Mouse (Mus musculus) heart, embryonic 11.5 days (tissue): ENCODE data around the gene Ackr2. TPM values are rescaled to one million over a fixed set of nuclear protein-coding genes. Genes with fewer than 3 reads are reported as not detected.

ENCODE experiments used
- ATAC-seq: fragments of 200-750 bp; cut with Nextera tagmentation; replicated peaks from 2 replicates; pipeline ENCODE4 v1.8.0; 2017; ENCODE audit warnings: moderate library complexity; ENCODE audit not compliant: insufficient number of reproducible peaks, low FRiP score, low TSS enrichment
- H3K27ac ChIP-seq: fragments of 300-500 bp; sonication (generic); 2 replicates; pipeline ENCODE4 v1.5.1; 2014; ENCODE audit warnings: mild to moderate bottlenecking, low read depth, low read length
- H3K27me3 ChIP-seq: fragments of 300-500 bp; sonication (generic); 2 replicates; pipeline ENCODE4 v1.6.1; 2014; ENCODE audit warnings: mild to moderate bottlenecking, low read length, mixed read lengths; ENCODE audit not compliant: control insufficient read depth, insufficient read depth
- H3K36me3 ChIP-seq: fragments of 300-500 bp; sonication (generic); 2 replicates; pipeline ENCODE4 v1.6.1; 2014; ENCODE audit warnings: mild to moderate bottlenecking, low read length, moderate library complexity, mixed read lengths; ENCODE audit not compliant: control insufficient read depth, insufficient read depth
- H3K4me1 ChIP-seq: fragments of 300-500 bp; sonication (generic); 2 replicates; pipeline ENCODE4 v1.6.1; 2014; ENCODE audit warnings: low read length; ENCODE audit not compliant: control insufficient read depth, insufficient read depth
- H3K4me2 ChIP-seq: fragments of 300-500 bp; sonication (generic); 2 replicates; pipeline ENCODE4 v1.6.1; 2014; ENCODE audit warnings: mild to moderate bottlenecking, moderate library complexity
- H3K4me3 ChIP-seq: fragments of 300-500 bp; sonication (generic); 2 replicates; pipeline ENCODE4 v1.5.1; 2014; ENCODE audit warnings: low read depth, low read length
- H3K9ac ChIP-seq: fragments of 300-500 bp; sonication (generic); 2 replicates; pipeline ENCODE4 v1.6.1; 2014; ENCODE audit warnings: mild to moderate bottlenecking, low read depth, low read length, moderate library complexity
- H3K9me3 ChIP-seq: fragments of 300-500 bp; sonication (generic); replicated peaks from 2 replicates; pipeline ENCODE4 v1.6.1; 2016; ENCODE audit warnings: low read length; ENCODE audit not compliant: control insufficient read depth
- WGBS: fragments of 180-500 bp; shearing (Covaris S2); extraction: QIAGEN DNeasy Blood & Tissue Kit; methylation state at CpG from one replicate; pipeline ENCODE4 v1.1.7; 2014; ENCODE audit not compliant: insufficient replicate concordance; 5-methylcytosine and 5-hydroxymethylcytosine counted together
- polyA plus RNA-seq: library from polyadenylated mRNA; unstranded; fragments of >200 nt; fragmentation: Nextera tagmentation; extraction: Ambion mirVana; gene quantifications from 2 replicates; pipeline ENCODE4 v1.2.1, GENCODE M21; 2014

Gene Ackr2
- polyA plus RNA-seq, 1 experiment from 2014 or later: not detected

DNA sequence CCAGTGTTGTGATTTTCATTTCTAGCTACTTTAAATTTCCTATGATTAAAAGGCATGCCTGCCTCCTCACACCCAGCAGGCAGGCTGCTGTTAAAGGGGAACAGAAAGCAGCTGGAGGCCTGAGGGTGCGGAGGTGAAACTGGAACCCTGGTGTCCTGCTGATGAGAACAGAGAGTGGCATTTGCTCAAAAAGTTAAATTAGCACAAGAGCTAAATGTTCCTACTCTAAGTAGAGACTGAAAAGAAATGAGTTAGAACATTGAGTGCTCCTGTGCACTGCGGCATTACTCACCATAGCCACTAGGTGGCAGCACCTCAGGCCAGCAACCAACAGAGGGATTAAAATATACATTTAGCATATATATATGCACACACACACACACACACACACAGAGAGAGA lies 30.3 kb downstream of the Ackr2 start:
- no peak for ATAC-seq
- H3K4me3 ChIP-seq: no peak overlapping the region
- no peak overlapping the region for H3K4me2 ChIP-seq
- H3K4me1 ChIP-seq: 0 out of 2 replicates have a peak, but pooled peaks cover 3% of the 10 kb centered on the region
- H3K9ac ChIP-seq: no peak overlapping the region
- H3K36me3 ChIP-seq: no peaks in the 10 kb centered on the region
- H3K27ac ChIP-seq: no peak overlapping the region
- no peaks in the 10 kb centered on the region for H3K9me3 ChIP-seq
- 21% methylated on average over 2 of the region's 2 CpGs for WGBS
- peaks cover 3% of the 10 kb centered on the region; the same call in 1 of the 2 replicates for H3K27me3 ChIP-seq

DNA sequence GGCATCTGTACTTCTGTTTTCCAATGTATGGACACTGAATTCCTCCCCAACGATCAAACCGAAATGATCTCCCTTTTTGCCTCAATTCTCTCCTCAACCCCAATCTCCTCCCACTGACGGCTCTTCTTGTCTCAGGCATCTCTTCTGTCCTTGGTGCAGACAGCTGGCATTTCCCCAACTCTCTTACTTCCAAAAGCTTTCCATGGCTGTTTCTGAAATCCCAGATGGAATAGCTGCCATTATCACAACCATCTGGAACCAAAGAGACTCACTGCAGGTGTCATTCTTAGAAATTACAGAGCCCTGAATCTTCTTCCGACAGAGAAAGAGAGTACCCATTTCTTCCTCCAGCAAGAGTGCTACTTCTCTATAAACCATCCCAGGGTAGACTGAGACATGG lies 36.7 kb downstream of the Ackr2 start:
- H3K27me3 ChIP-seq: no peaks in the 10 kb centered on the region; the same call in 1 of the 2 replicates
- H3K9ac ChIP-seq: no peak overlapping the region
- H3K36me3 ChIP-seq: no peaks in the 10 kb centered on the region
- no peak overlapping the region for H3K27ac ChIP-seq
- 69% methylated on average over 4 of the region's 4 CpGs for WGBS
- H3K4me2 ChIP-seq: no peak overlapping the region
- no peak overlapping the region for H3K4me3 ChIP-seq
- no peaks in the 10 kb centered on the region for H3K4me1 ChIP-seq
- no peaks in the 10 kb centered on the region for H3K9me3 ChIP-seq
- no peak for ATAC-seq

DNA sequence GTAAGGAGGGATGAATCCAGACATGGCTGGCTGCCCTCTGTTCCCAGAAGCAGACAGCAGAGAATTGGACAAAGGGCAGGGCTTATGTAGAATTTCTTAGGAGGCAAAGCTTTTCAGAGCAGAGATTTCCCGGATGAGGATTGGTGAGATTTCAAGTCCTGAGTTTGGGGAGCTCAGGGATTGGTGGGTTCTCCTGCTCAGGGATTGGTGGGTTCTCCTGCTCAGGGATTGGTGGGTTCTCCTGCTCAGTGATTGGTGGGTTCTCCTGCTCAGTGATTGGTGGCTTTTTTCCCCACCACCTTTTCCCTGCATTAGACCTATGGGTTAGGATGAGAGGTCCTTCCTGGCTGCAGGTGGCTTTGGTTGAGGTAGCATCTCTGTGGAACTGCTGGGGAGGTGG lies 38.8 kb downstream of the Ackr2 start:
- Histone ChIP-seq H3K4me2 (no peak overlapping the region), H3K36me3 (no peaks in the 10 kb centered on the region), H3K9me3 (no peaks in the 10 kb centered on the region), H3K27ac (no peak overlapping the region), H3K27me3 (no peaks in the 10 kb centered on the region; the same call in 1 of the 2 replicates), H3K9ac (no peak overlapping the region), H3K4me1 (no peaks in the 10 kb centered on the region), H3K4me3 (no peak overlapping the region)
- no peak for ATAC-seq
- 73% methylated on average over 1 of the region's 1 CpGs for WGBS

GRCm38 (mm10) chr9:121937451-121937864 lies 39.3 kb downstream of the Ackr2 start:
- no peak overlapping the region for H3K27ac ChIP-seq

GRCm38 (mm10) chr9:121937944-121938355 lies 39.8 kb downstream of the Ackr2 start:
- 0 out of 2 replicates have a peak overlapping the region, but pooled peaks have one; percentile 43 for H3K9ac ChIP-seq
- ATAC-seq: no peak
- no peaks in the 10 kb centered on the region for H3K36me3 ChIP-seq
- no peaks in the 10 kb centered on the region for H3K4me1 ChIP-seq
- no peak overlapping the region for H3K27ac ChIP-seq
- 48% methylated on average over 21 of the region's 21 CpGs for WGBS
- H3K27me3 ChIP-seq: no peaks in the 10 kb centered on the region; the same call in 1 of the 2 replicates
- H3K4me3 ChIP-seq: peak overlapping the region; percentile 43
- H3K4me2 ChIP-seq: peak overlapping the region; percentile 60
- no peaks in the 10 kb centered on the region for H3K9me3 ChIP-seq

More at GRCm38 (mm10) chr9:121937451-121937864, 39.3 kb downstream of the Ackr2 start:
- H3K4me3 ChIP-seq: peak overlapping the region; percentile 43
- peak overlapping the region; percentile 60 for H3K4me2 ChIP-seq
- H3K9ac ChIP-seq: no peak overlapping the region
- H3K27me3 ChIP-seq: no peaks in the 10 kb centered on the region; the same call in 1 of the 2 replicates
- WGBS: 48% methylated on average over 6 of the region's 6 CpGs
- no peaks in the 10 kb centered on the region for H3K36me3 ChIP-seq
- no peaks in the 10 kb centered on the region for H3K9me3 ChIP-seq
- ATAC-seq: no peak
- no peaks in the 10 kb centered on the region for H3K4me1 ChIP-seq

DNA sequence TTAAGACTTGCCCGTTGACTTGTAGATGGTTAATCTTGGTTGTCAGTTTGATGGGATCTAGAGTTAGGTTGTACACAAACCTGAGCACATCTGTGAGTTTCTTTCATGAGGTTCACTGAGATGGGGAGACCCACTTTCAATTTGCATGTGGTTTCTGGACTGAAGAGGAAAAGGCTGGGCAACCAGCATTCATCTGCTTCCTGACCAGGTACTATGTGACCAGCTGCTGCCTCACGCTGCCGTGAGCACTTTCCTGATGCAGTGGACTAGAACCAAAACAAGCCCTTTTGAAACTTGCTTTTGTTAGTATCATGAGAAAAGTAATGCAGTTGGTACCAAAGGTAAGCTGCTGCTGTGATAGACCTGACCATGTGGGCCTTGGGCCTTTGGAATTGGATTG lies 44.9 kb downstream of the Ackr2 start:
- Histone ChIP-seq H3K27ac (no peak overlapping the region), H3K27me3 (no peaks in the 10 kb centered on the region), H3K9me3 (no peaks in the 10 kb centered on the region), H3K36me3 (no peaks in the 10 kb centered on the region), H3K4me1 (no peaks in the 10 kb centered on the region), H3K9ac (no peak overlapping the region), H3K4me2 (no peak overlapping the region), H3K4me3 (no peak overlapping the region)
- WGBS: 86% methylated on average over 3 of the region's 3 CpGs
- no peak for ATAC-seq

GRCm38 (mm10) chr9:121943628-121944027 lies 45.5 kb downstream of the Ackr2 start:
- H3K9ac ChIP-seq: no peak overlapping the region
- no peak overlapping the region for H3K4me2 ChIP-seq
- H3K9me3 ChIP-seq: no peaks in the 10 kb centered on the region
- H3K27me3 ChIP-seq: no peaks in the 10 kb centered on the region
- ATAC-seq: no peak
- no peak overlapping the region for H3K4me3 ChIP-seq
- H3K27ac ChIP-seq: no peak overlapping the region
- H3K36me3 ChIP-seq: no peaks in the 10 kb centered on the region
- no peaks in the 10 kb centered on the region for H3K4me1 ChIP-seq
- WGBS: 79% methylated on average over 3 of the region's 3 CpGs

DNA sequence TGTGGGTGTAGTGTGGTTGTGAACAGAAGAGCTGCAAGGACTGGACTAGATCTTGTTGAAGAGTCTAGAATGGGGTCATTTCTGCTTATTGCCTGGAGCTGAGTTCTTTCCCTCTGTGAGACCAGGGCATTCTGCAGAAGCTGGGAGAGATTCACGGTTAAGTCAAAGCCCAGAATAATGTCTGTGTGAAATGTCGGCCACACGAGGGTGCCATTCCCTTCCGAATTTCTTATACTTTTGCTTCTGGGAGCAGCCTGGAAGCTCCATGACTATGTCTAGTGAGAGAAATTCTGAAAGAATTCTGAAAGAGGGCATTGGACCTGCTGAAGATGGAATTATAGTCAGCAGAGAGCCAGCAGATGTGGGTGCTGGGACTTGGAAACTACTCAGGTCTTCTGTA lies 49.6 kb downstream of the Ackr2 start:
- Histone ChIP-seq H3K36me3 (no peaks in the 10 kb centered on the region), H3K9ac (no peak overlapping the region), H3K9me3 (no peaks in the 10 kb centered on the region), H3K4me1 (peaks cover 7% of the 10 kb centered on the region; the same call in 1 of the 2 replicates), H3K27me3 (no peaks in the 10 kb centered on the region), H3K4me3 (no peak overlapping the region), H3K4me2 (no peak overlapping the region), H3K27ac (no peak overlapping the region)
- WGBS: 13% methylated on average over 4 of the region's 4 CpGs
- ATAC-seq: no peak

DNA sequence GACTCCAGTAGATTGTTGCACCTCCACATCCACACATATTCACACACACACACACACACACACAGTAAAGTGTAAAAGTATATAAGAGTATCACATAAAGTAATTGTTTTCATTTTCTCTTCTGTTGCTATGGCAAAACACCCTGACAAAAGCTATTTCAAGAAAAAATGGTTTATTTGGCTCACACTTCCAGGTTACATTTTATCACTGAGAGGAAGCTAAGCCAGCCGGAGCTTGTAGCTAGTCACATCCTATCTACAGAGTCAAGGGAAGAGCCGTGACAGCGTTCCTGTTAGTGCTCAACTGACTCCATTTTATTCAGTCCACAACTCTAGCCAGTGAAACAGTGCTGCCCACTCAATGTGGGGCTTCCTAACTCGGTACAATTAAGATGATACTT lies 50.3 kb downstream of the Ackr2 start:
- 48% methylated on average over 4 of the region's 4 CpGs for WGBS
- Histone ChIP-seq H3K4me3 (no peak overlapping the region), H3K4me2 (no peak overlapping the region), H3K9me3 (no peaks in the 10 kb centered on the region), H3K4me1 (peaks cover 7% of the 10 kb centered on the region; the same call in 1 of the 2 replicates), H3K27ac (no peak overlapping the region), H3K36me3 (no peaks in the 10 kb centered on the region), H3K27me3 (no peaks in the 10 kb centered on the region), H3K9ac (no peak overlapping the region)
- ATAC-seq: no peak
